Mouse (Mus musculus) left cerebral cortex, postnatal 25 days (tissue): Measurements from ENCODE around the gene Ush1g. TPM values are rescaled to one million over a fixed set of nuclear protein-coding genes. Genes with fewer than 3 reads are reported as not detected.

Experiments used
- DNase-seq, 2 experiments: peaks; one replicate each; pipeline ENCODE4 v3.0.0; 2022; ENCODE audit warnings: low spot score in 2 of 2, mixed read lengths in 1 of 2
- intact Hi-C: fragments of 180-260 bp; cut with DNase I; formaldehyde crosslinking; loops from one replicate; pipeline ENCODE4 v1.15.1; 2025
- total RNA-seq, 2 experiments: library from RNA; stranded (reverse); gene quantifications; 2 replicates each; pipeline ENCODE4 v1.2.3; 2021

Gene Ush1g
- total RNA-seq = under 1 TPM; 0.18 to 0.28 TPM

DNA sequence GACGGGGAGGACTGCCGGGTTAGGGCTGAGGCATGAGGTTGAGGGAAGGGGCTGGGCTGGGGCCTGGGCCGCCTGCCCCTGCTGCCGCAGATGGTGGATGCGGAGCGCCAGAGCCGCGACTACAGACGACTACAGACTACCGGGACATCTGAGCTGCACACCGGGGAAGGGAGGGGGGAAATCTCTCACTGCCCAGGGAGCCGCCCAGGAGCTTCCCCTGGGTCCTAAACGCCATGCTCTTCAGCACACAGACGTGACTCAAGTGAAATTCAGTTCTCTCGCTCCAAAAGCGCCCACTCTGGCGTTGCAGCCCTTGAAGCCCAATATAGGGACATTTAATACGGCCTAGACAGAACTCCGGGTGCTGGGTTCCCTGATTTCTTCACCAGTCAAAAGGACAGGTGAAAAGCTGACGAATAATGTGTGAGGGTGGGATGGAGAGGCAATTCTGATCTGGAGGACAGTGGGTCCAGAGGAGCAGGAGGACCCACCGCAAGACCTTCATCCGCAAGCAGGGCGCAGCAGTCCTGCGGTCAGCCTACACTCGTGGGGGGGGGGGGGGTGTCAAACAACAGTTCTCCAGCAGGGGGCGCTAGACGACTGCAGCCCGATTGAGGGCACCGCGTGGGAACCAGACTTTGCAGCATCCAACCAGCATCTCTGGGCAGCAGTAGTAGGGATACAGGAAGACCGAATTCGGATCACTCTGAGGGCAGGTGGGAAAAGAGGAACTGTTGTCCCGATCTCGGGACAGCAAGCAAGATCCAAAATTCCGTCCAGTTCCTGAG, at the start of gene Ush1g:
Ush1g (minus strand) TSS at position 136 of the 788 bp plus-strand sequence.
- intact Hi-C loops = loop anchor here (1.0 kb wide), 1 partner anchor 32 kb away; no protein-coding TSS in a partner anchor

DNA sequence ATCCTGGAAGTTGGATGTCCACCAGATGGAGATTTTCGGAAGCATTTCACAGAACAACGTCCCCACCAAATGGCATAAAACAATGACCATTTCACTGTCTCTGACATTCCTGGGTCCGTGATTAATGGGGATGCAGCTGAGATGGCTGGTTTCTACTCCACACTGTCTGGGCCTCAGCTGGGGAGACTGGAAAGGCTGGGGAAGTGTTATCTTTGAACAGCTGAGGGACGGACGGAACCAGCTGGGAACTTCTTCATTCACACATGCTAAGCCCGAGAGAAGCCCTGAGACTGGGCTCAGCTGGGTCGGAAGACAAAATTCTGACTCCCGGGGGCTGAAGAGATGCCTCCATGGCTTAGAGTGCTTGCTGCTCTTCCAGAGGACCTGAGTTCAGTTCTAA, 49.5 kb upstream of the Ush1g start:
- intact Hi-C loops = no loop called here
- DNase-seq = no peak

More for the DNA sequence above, at the start of gene Ush1g:
- DNase-seq = peak in 1 of 2 experiments; percentile 46

DNA sequence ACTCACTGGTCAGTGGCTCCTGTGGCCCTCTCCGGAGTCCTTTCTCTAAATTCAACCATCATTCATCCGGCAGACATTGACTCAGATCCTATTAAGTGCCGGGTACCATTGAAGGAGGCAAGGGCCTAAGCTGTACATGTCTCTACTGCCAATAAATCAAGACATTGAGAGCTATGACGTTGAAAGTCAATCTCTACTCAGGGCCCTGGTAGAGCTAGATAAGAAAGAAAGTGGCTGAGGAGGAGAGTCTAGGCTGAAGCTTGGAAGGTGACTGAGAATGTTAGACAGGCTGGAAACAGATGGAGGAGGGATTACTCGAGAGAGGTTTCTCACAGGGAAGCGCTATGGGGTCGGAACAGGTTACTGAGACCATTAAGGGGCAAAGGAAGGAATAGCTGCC, 48.5 kb upstream of the Ush1g start:
- no peak for DNase-seq
- intact Hi-C loops = no loop called here

GRCm38 (mm10) chr11:115367395-115367944, 45.6 kb upstream of the Ush1g start, which contains the start of gene Hid1:
Gene Hid1, minus strand, starts transcription at chr11:115367756.
- peak; percentile 87 to 92 for DNase-seq
- intact Hi-C loops = no loop called here

DNA sequence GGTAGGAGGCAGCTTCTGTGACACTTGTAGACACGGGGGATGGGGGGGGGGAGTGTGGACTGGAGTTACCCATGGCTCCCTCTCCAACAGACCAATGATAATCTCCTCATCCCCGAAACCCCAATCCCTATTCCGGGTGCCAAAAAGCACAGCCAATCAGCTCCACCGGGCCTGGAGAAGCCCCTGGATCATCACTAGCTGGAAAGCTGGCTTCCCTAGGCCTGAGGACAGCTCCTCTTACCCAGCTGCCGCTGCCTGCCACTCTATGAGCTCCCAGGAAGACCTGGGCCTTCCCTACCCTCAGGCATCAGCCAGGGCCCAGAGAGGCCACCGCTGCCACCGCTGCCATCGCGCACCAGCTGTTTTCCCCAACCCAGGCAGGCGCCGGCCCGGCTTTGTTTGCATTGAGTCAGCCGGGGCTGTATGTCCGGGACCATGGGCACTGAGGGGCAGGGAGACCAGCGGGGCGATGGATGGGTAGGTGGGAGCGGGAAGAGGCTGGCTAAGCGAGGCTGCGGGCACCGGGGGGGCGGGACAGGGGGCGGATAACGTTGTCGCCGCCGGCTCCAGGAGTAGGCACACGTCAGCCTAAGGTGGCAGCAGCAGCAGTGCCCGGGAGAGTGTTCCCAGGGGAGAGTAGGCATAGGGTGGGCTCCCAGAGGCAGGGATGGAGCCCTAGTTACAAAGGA, 45.0 kb upstream of the Ush1g start:
- intact Hi-C loops = no loop called here
- DNase-seq = peak; percentile 66 to 81

DNA sequence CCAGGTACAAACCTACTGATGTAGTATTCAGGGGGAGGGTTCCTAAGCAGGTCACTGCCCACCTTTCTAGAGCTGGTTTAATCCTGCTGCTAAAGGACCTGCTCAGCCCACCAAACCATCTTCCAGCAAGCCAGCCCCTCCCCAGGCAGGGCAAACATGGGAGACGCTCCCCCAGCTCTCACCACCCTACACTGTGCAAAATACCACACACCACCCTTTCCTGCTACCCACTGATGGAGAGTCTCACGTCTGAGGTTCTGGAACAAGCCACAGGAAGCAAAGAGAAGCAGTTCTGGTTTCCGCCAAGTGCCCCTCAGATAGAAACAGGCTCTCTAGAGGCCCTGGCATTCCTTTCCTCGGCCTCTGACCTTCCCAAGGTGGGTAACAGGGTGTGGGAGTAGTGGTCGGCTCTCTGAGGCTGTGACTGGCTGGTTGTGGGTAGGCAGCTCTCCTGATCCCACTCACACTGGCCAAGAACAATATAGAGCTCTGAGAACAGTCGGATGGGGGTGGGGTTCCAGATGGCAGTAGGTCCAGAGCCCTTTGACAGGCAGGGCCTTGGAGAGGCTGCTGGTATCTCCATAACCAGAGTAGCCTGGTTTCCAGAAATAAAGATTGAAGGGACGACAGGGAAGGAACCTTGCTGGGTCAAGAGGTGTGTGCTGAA, 44.3 kb upstream of the Ush1g start:
- intact Hi-C loops = no loop called here
- DNase-seq = peak in 1 of 2 experiments; percentile 38

DNA sequence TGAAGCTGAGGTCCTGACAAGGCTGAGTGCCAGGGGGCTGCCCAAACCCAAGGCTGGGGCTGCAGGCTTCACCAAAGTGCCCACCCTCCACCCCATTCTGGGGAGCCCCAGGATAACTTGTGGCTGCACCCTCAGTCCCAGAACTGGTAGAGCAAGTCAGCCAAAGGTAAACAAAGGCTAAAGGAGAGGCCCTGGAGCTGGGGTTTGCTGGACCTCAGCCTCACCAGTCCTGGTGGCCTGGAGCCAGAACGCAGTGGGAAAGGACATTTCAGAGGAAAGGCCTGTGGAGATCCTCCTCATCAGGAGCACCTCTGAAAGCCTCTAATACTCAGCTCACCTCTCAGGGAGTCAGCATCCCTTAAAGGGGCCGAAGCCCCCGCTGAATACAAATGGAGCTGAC, 42.3 kb upstream of the Ush1g start:
- intact Hi-C loops = no loop called here
- no peak for DNase-seq

- no peak for DNase-seq
- intact Hi-C loops = loop anchor here (5.0 kb wide), 1 partner anchor 53 kb away; no protein-coding TSS in a partner anchor
Measured at GRCm38 (mm10) chr11:115359726-115360125, 37.9 kb upstream of the Ush1g start.

- intact Hi-C loops = loop anchor here (5.0 kb wide), 1 partner anchor 53 kb away; no protein-coding TSS in a partner anchor
- no peak for DNase-seq
Measured at GRCm38 (mm10) chr11:115359293-115359692, 37.5 kb upstream of the Ush1g start.

GRCm38 (mm10) chr11:115358468-115358867, 36.6 kb upstream of the Ush1g start:
- intact Hi-C loops = loop anchor here (1.0 to 5.0 kb wide), 2 partner anchors 54 to 117 kb away; partner anchors contain the start of gene Armc7
- peak; percentile 66 to 72 for DNase-seq

DNA sequence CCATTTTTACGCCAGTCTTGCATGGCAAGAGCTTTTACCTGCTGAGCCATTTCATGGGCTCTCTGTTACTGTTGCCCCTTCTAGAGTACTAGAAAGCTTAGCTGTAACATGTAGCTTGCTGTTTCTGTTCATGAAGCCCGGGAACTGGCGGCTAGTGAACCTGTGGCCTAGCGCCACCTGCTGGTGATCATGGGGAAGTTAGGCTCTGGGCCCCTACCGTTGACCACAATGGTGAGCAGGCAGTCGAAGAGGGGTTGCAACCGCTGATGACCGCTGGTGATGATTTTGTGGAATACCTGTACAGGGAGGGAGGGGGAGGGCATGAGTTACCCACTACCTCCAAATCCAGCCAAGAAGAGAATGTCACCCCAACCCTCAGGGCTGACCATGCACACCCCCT, 32.3 kb upstream of the Ush1g start:
- intact Hi-C loops = loop anchor here (1.0 to 5.0 kb wide), 2 partner anchors 32 to 152 kb away; partner anchors contain the start of gene Ush1g
- peak; percentile 61 to 67 for DNase-seq

DNA sequence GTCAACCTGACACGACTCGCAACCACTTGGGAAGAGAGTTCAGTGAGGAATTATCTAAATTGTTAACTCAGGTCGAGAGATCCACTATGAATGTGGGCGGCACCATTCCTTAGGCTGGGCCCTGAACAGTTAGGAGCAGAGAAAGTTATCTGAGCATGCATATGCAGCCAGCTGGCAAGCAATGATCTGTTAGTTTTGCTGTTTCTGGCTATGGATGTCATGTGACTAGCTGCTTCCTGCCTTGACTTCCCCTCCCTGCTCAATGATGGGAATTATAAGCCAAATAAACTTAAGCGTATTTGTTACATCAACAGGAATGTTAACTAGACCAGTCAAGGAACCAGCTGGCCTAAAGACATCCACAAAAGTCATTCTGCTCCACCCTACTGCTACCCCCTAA, 31.5 kb upstream of the Ush1g start:
- intact Hi-C loops = loop anchor here (5.0 kb wide), 1 partner anchor 151 kb away; no protein-coding TSS in a partner anchor
- no peak for DNase-seq

GRCm38 (mm10) chr11:115349976-115350375, 28.1 kb upstream of the Ush1g start:
- intact Hi-C loops = loop anchor here (5.0 kb wide), 1 partner anchor 148 kb away; no protein-coding TSS in a partner anchor
- no peak for DNase-seq

DNA sequence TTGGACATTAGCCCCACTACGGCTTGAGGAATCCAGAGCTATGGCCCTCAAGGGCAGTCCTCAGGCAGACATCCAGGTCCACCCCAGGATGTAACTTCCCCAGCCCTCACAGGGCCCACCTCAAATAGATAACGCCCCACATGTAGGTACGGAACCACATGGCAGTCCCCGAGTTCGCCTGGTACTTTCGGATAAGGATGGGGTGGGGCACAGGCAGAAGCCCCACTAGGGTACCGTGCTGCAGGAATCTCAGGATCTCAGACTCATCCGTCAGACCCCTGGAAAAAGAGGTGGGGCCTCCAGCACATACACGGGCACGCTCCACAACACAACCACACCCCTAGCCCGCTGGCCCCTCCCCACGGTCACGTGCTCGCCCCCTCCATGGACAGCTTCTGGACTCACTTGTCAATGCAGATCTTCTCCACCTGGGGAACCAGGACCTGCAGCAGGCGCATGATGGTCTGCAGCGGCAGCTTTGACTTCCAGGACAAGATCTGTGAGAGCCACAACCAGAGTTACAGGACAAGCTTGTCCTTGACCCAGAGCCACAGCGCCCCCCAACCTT, 26.9 kb upstream of the Ush1g start:
- DNase-seq = no peak

DNA sequence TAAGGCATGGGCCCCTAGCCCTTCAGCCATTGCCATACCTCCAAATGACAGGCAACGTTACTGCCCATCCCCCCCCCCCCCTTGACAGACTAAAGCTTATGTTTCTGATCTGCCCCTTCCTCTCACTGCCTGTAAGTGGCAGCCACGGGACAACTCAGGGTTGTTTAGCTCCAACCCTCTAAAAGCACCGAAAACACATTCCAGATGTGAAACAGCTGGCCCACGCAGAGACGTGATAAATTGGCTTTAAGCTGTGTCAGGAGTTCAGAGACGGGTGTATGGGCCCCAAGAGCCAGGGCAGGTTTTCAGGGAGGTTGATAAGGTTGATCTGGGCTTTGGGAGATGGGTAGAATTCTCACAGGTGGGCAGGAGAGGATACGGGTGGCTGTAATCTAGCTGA, 23.7 kb upstream of the Ush1g start:
- intact Hi-C loops = no loop called here
- no peak for DNase-seq

More for the DNA sequence above, 26.9 kb upstream of the Ush1g start:
- intact Hi-C loops = no loop called here

GRCm38 (mm10) chr11:115344967-115345366, 23.1 kb upstream of the Ush1g start:
- peak in 1 of 2 experiments; percentile 42 for DNase-seq
- intact Hi-C loops = no loop called here

DNA sequence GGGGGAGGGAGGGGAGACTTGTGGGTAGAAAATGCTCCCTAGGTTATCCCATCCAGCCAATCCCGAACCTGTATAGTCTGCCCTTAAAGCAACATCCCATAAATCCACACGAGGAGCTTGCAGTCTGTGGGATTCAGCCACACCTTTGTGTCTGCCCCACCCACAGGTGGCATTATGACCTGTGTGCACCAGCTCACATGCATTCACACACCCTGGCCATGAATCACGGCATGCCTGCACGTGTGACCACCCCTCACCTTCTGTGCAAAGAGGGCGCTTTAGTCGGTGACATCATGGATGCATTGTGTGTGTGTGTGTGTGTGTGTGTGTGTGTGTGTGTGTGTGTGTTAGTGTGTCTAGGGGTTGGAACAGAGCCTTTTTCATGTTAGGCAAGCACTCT, 20.0 kb upstream of the Ush1g start:
- intact Hi-C loops = no loop called here

DNA sequence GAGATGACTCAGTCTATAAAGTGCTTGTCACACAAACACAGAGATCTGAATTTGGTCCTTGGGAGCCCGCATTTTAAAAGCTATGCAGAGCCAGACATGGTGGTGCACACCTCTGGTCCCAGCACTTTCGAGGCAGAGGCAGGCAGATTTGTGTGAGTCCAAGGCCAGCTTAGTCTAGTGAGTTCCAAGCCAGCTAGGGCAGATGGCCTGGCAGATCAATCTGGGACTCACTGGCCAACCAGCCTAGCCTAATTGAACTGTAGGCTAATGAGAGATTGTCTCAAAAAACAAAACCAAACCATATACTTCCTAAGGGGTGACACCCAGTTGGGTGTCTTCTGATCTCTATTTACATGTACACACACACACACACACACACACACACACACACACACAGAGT, 19.4 kb upstream of the Ush1g start:
- DNase-seq = no peak
- intact Hi-C loops = no loop called here

More for the DNA sequence above, 20.0 kb upstream of the Ush1g start:
- no peak for DNase-seq

DNA sequence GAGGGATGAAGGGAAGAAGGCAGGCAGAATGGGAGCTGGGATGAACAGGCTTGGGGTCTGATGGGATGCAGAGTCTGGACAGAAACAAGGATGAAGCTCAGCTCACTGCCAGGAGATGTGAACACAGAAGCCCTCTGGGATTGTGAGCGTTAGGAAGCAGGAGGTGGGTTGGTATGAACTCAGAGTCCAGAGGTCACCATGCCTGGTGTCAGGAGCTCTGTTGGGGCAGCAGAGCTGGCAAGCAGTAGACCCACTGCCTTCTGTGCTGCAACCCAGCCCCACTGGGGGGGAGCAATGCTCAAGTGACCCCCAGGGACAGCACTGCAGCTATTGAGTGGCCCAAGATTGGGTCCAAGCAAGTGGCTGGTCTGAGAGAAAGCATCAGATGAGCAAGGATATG, 16.0 kb upstream of the Ush1g start:
- no peak for DNase-seq
- intact Hi-C loops = no loop called here
